Mouse (Mus musculus) hindbrain, embryonic 12.5 days (tissue): ENCODE data around the gene Tnrc6c. TPM values are rescaled to one million over a fixed set of nuclear protein-coding genes. Genes with fewer than 3 reads are reported as not detected.
A peak's percentile ranks its signal among the peaks of the same experiment; 100 is the strongest.

Experiments
- ATAC-seq: fragments of 200-750 bp; cut with Nextera tagmentation; 2 replicates; pipeline ENCODE4 v1.8.0; 2017; ENCODE audit warnings: moderate TSS enrichment; ENCODE audit not compliant: low FRiP score
- H3K27ac ChIP-seq: fragments of 300-500 bp; sonication (generic); 2 replicates; pipeline ENCODE4 v1.5.1; 2016; ENCODE audit warnings: mild to moderate bottlenecking
- H3K27me3 ChIP-seq: fragments of 300-500 bp; sonication (generic); 2 replicates; pipeline ENCODE4 v1.6.1; 2016; ENCODE audit warnings: mild to moderate bottlenecking
- H3K36me3 ChIP-seq: fragments of 300-500 bp; sonication (generic); 2 replicates; pipeline ENCODE4 v1.6.1; 2016; ENCODE audit warnings: mild to moderate bottlenecking
- H3K4me1 ChIP-seq: fragments of 300-500 bp; sonication (generic); 2 replicates; pipeline ENCODE4 v1.6.1; 2016
- H3K4me2 ChIP-seq: fragments of 300-500 bp; sonication (generic); replicated peaks from 2 replicates; pipeline ENCODE4 v1.6.1; 2016; ENCODE audit warnings: mild to moderate bottlenecking
- H3K4me3 ChIP-seq: fragments of 300-500 bp; sonication (generic); 2 replicates; pipeline ENCODE4 v1.5.1; 2016; ENCODE audit warnings: mild to moderate bottlenecking
- H3K9ac ChIP-seq: fragments of 300-500 bp; sonication (generic); 2 replicates; pipeline ENCODE4 v1.6.1; 2016; ENCODE audit warnings: mild to moderate bottlenecking, moderate library complexity
- H3K9me3 ChIP-seq: fragments of 300-500 bp; sonication (generic); replicated peaks from 2 replicates; pipeline ENCODE4 v1.6.1; 2016; ENCODE audit warnings: mild to moderate bottlenecking
- WGBS: fragments of 180-500 bp; shearing (Covaris S2); methylation state at CpG from one replicate; pipeline ENCODE4 v1.1.7; 2016; 5-methylcytosine and 5-hydroxymethylcytosine counted together
- polyA plus RNA-seq: library from polyadenylated mRNA; unstranded; fragments of >200 nt; fragmentation: Nextera tagmentation; extraction: Ambion mirVana; gene quantifications from 2 replicates; pipeline ENCODE4 v1.2.1, GENCODE M21; 2016

Tnrc6c gene
- polyA plus RNA-seq, 1 experiment from 2014 or later, result 28.3 TPM

DNA sequence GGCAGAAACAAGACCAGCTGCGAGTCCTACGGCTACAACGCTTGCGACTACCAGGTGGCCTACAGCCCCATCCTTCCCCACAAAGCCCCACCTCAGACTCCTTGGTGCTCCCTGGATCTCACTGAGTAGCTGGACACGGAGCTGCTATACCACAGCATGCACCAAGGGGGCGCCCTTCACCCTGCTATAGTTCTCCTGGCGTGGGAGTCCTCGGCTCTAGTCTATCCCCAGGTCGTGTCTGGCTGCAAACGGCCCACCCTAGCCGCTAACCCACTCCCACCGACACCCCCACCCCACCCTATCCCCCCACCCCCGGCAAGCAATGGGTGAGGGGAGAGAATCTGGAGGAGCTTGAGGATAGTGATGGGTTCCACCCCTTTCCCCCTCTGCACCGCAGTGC lies 136.2 kb downstream of the Tnrc6c start:
- WGBS, result 7% methylated on average over 14 of the region's 14 CpGs
- no peak for ATAC-seq

DNA sequence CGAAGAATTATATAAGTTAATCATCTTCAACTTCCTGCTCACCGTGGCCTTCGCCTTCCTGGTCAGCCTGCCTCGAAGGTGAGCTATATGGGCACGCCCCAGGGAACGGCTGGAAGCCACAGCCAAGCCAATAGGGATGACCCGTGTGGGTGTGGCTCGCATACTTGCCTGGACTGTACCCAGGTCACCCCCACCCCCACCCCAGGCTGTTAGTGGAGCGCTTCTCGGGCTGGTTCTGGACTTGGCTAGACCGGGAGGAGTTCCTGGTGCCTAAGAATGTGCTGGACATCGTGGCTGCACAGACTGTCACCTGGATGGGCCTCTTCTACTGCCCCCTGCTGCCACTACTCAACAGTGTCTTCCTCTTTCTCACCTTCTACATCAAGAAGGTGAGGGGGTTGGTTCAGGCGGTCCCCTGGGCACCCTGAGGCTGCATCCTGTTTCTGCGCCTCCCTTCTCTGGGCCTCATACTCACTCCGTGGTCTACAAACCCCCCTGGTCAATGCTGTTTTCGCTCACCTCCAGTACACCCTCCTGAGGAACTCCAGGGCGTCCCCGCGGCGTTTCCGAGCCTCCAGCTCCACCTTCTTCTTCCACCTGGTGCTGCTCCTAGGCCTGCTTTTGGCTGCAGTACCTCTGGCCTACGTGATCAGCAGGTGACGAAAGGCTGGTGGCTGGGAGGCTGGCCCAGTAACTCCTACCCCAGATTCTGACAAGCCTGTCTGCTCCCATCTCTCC lies 136.8 kb downstream of the Tnrc6c start:
- Histone ChIP-seq H3K36me3 (no peaks in the 10 kb centered on the region), H3K4me3 (no peak overlapping the region), H3K27ac (no peak overlapping the region), H3K4me1 (peaks cover 14% of the 10 kb centered on the region), H3K4me2 (peak overlapping the region; percentile 27; the same call in 1 of the 2 replicates), H3K27me3 (peaks cover 28% of the 10 kb centered on the region), H3K9me3 (no peaks in the 10 kb centered on the region), H3K9ac (no peak overlapping the region)
- no peak for ATAC-seq
- 29% methylated on average over 23 of the region's 23 CpGs for WGBS

More for the DNA sequence above, 136.2 kb downstream of the Tnrc6c start:
- no peak overlapping the region for H3K4me3 ChIP-seq
- peaks cover 28% of the 10 kb centered on the region for H3K27me3 ChIP-seq
- H3K4me2 ChIP-seq, result peak overlapping the region; percentile 27; the same call in 1 of the 2 replicates
- H3K27ac ChIP-seq, result no peak overlapping the region
- H3K9ac ChIP-seq, result no peak overlapping the region
- peaks cover 14% of the 10 kb centered on the region for H3K4me1 ChIP-seq
- H3K36me3 ChIP-seq, result no peaks in the 10 kb centered on the region
- no peaks in the 10 kb centered on the region for H3K9me3 ChIP-seq

DNA sequence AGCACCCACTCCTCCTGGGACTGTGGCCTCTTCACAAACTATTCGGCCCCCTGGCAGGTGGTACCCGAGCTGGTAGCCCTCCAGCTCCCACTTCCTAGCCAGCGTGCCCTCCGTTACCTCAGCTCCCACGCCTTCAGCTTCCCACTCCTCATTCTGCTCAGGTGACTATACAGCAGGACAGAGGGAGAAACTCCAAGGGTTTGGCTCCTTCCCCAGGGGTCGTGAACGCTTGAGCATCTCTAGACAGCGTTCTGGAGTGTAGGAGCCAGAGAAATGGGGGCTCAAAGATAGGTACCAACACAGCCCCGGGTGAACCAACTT lies 137.3 kb downstream of the Tnrc6c start:
- no peak overlapping the region for H3K9ac ChIP-seq
- no peak overlapping the region for H3K4me2 ChIP-seq
- no peak for ATAC-seq
- no peak overlapping the region for H3K4me3 ChIP-seq
- H3K9me3 ChIP-seq, result no peaks in the 10 kb centered on the region
- H3K36me3 ChIP-seq, result no peaks in the 10 kb centered on the region
- peaks cover 11% of the 10 kb centered on the region for H3K4me1 ChIP-seq
- WGBS, result 82% methylated on average over 9 of the region's 9 CpGs
- H3K27ac ChIP-seq, result no peak overlapping the region
- H3K27me3 ChIP-seq, result peaks cover 28% of the 10 kb centered on the region

GRCm38 (mm10) chr11:117792281-117792888 lies 138.3 kb downstream of the Tnrc6c start:
- H3K27me3 ChIP-seq, result peaks cover 28% of the 10 kb centered on the region
- no peak for ATAC-seq
- H3K9me3 ChIP-seq, result no peaks in the 10 kb centered on the region
- H3K27ac ChIP-seq, result no peak overlapping the region
- peaks cover 11% of the 10 kb centered on the region for H3K4me1 ChIP-seq
- no peak overlapping the region for H3K4me3 ChIP-seq
- 9% methylated on average over 22 of the region's 22 CpGs for WGBS
- H3K9ac ChIP-seq, result no peak overlapping the region
- peak overlapping the region; percentile 36 for H3K4me2 ChIP-seq
- H3K36me3 ChIP-seq, result no peaks in the 10 kb centered on the region

DNA sequence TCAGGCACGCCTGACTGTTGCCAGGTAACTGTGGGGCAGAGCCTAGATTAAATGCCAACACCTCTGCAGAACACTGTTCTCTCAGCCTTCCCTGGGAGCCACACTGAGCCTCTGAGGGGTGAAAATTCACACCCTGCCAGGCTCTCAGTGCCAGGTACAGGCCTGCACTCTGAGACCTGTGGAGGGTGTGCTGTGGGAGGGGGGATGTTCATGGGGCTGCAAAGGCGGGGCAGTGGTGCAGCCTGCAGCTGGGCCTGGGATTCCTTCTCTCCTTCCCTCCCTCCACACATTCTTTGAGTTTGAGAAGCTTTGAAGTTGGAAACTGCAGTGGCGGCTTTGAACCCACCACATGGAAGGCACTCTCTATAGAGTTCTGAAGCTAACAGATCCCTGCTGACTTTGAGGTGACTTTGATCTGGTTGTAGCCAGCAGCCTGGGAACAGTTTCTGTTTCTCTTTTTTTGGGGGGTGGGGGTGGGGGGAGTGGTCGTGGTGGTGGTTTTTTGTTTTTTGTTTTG lies 140.0 kb downstream of the Tnrc6c start:
- no peak for ATAC-seq
- Histone ChIP-seq H3K27me3 (peaks cover 28% of the 10 kb centered on the region), H3K9ac (no peak overlapping the region), H3K4me2 (no peak overlapping the region), H3K4me1 (peaks cover 11% of the 10 kb centered on the region), H3K27ac (no peak overlapping the region), H3K36me3 (no peaks in the 10 kb centered on the region), H3K4me3 (no peak overlapping the region), H3K9me3 (no peaks in the 10 kb centered on the region)
- WGBS, result 57% methylated on average over 4 of the region's 4 CpGs

DNA sequence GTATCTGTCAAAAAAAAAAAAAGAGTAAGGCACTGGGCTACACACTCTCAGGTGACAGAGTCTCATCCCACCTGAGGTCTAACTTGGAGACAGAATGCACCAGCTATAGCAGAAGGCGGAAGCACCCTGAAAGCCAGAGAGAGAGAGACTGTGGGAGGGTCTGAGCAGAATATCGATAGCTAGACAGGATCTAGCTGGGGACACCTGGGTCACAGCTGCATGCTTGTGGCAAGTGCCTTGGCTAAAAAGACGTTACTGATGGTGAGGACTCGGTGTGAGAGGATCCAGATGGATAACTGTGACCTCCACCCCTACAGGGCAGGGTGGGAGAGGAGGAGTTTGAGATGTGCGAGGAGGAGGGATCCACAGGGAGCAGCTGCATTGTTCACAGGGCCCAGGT lies 142.9 kb downstream of the Tnrc6c start:
- H3K9ac ChIP-seq, result no peak overlapping the region
- H3K4me2 ChIP-seq, result no peak overlapping the region
- peaks cover 3% of the 10 kb centered on the region; the same call in 1 of the 2 replicates for H3K4me1 ChIP-seq
- no peak overlapping the region for H3K27ac ChIP-seq
- no peaks in the 10 kb centered on the region for H3K9me3 ChIP-seq
- no peak for ATAC-seq
- H3K4me3 ChIP-seq, result no peak overlapping the region
- peaks cover 8% of the 10 kb centered on the region for H3K27me3 ChIP-seq
- WGBS, result 39% methylated on average over 5 of the region's 5 CpGs
- no peaks in the 10 kb centered on the region for H3K36me3 ChIP-seq

DNA sequence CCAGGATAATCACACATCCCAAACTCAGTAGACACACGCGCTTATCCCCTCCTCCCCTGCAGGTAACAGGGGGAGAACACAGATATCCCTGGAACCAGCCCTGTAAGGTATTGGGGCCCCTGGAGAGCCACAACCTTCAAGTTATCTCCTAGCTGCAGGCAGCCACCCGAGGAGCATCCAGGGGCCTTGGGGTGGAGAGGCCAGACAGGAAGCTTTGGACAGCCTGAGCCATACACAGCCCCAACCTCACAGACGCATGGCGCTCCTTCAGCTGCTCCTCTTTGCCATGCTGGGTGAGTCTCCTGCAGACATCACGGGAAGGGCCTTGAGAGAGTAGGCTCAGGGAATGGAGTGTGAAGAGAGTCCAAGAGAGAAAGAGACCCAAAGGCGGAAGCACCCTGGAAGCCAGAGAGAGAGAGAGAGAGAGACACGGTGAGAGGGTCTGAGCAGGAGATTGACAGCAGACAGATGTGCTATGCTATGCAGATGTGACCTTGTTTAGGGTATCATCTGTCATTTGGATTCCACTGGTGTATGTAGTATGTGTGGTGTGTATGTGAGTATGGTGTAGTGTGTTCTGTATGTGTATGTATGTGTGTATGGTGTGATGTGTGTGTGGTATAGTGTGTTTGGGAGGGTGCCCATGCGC lies 143.5 kb downstream of the Tnrc6c start, which contains the start of gene 6030468B19Rik:
Gene 6030468B19Rik (plus strand): TSS at position 150 of the 649 bp plus-strand sequence.
- H3K4me3 ChIP-seq, result no peak within 1 kb of the TSS
- H3K4me1 ChIP-seq, result no peaks in the 10 kb centered on the region; the same call in 1 of the 2 replicates
- no peak for ATAC-seq
- H3K36me3 ChIP-seq, result no peaks in the 10 kb centered on the region
- WGBS, result 61% methylated on average over 9 of the region's 9 CpGs
- H3K27me3 ChIP-seq, result peaks cover 1% of the 10 kb centered on the region
- no peak within 1 kb of the TSS for H3K9ac ChIP-seq
- no peak within 1 kb of the TSS for H3K4me2 ChIP-seq
- H3K9me3 ChIP-seq, result no peaks in the 10 kb centered on the region
- no peak within 1 kb of the TSS for H3K27ac ChIP-seq

DNA sequence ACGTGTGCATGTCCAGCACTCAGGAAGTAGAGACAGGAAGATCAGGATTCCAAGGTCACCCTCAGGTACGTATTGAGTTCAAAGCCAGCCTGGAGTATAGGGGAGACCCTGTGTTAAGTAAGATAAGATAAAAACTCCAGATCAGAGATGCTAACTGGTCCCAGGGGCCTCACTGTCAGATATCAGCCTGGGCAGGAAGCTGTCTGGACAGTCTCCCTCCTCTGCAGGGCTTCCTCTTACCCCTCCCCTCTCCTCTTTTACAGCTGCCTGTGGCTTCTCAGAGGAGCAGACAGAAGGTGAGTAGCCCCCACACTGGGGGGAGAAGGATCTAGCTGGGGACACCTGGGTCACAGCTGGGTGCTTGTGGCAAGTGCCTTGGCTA lies 144.1 kb downstream of the Tnrc6c start:
- Histone ChIP-seq H3K4me2 (no peak overlapping the region), H3K27ac (no peak overlapping the region), H3K9ac (no peak overlapping the region), H3K4me3 (no peak overlapping the region), H3K9me3 (no peaks in the 10 kb centered on the region), H3K27me3 (no peaks in the 10 kb centered on the region; the same call in 1 of the 2 replicates), H3K36me3 (no peaks in the 10 kb centered on the region), H3K4me1 (no peaks in the 10 kb centered on the region; the same call in 1 of the 2 replicates)
- WGBS, result 60% methylated on average over 2 of the region's 2 CpGs
- no peak for ATAC-seq

GRCm38 (mm10) chr11:117799174-117799573 lies 145.1 kb downstream of the Tnrc6c start:
- Histone ChIP-seq H3K4me1 (no peaks in the 10 kb centered on the region; the same call in 1 of the 2 replicates), H3K4me3 (no peak overlapping the region), H3K9me3 (no peaks in the 10 kb centered on the region), H3K27me3 (no peaks in the 10 kb centered on the region; the same call in 1 of the 2 replicates), H3K27ac (no peak overlapping the region), H3K4me2 (no peak overlapping the region), H3K36me3 (no peaks in the 10 kb centered on the region), H3K9ac (no peak overlapping the region)
- ATAC-seq, result no peak
- WGBS, result 73% methylated on average over 5 of the region's 5 CpGs

DNA sequence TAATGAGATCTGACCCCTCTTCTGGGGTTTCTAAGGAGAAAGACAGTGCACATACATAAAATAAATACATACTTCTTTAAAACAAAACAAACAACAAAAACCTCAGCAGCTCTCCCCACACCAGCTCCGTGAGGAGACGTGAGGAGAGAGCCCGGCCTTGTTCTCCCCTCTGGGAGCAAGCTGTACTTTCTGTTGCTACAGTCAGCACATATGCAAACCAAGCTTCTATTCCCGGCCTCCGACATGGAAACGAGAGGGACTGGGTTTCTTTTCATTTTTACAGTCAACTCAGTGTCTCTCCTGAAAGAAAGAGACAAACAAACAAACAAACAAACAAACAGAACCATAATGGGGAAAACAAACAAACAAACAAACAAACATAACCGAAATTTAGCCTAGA lies 145.9 kb downstream of the Tnrc6c start:
- H3K4me2 ChIP-seq, result no peak overlapping the region
- ATAC-seq, result no peak
- no peaks in the 10 kb centered on the region; the same call in 1 of the 2 replicates for H3K27me3 ChIP-seq
- no peaks in the 10 kb centered on the region; the same call in 1 of the 2 replicates for H3K4me1 ChIP-seq
- no peak overlapping the region for H3K4me3 ChIP-seq
- no peak overlapping the region for H3K27ac ChIP-seq
- no peaks in the 10 kb centered on the region for H3K36me3 ChIP-seq
- no peaks in the 10 kb centered on the region for H3K9me3 ChIP-seq
- H3K9ac ChIP-seq, result no peak overlapping the region
- WGBS, result 82% methylated on average over 7 of the region's 7 CpGs

GRCm38 (mm10) chr11:117801650-117802049 lies 147.6 kb downstream of the Tnrc6c start:
- Histone ChIP-seq H3K27me3 (no peaks in the 10 kb centered on the region; the same call in 1 of the 2 replicates), H3K9ac (no peak overlapping the region), H3K27ac (no peak overlapping the region), H3K4me1 (no peaks in the 10 kb centered on the region; the same call in 1 of the 2 replicates), H3K4me2 (no peak overlapping the region), H3K36me3 (no peaks in the 10 kb centered on the region), H3K4me3 (no peak overlapping the region), H3K9me3 (no peaks in the 10 kb centered on the region)
- WGBS, result 69% methylated on average over 7 of the region's 7 CpGs
- ATAC-seq, result no peak

- no peak overlapping the region for H3K9ac ChIP-seq
- H3K27me3 ChIP-seq, result no peaks in the 10 kb centered on the region
- no peak for ATAC-seq
- H3K27ac ChIP-seq, result no peak overlapping the region
- 93% methylated on average over 3 of the region's 3 CpGs for WGBS
- H3K4me2 ChIP-seq, result no peak overlapping the region
- no peaks in the 10 kb centered on the region for H3K9me3 ChIP-seq
- no peaks in the 10 kb centered on the region for H3K36me3 ChIP-seq
- H3K4me1 ChIP-seq, result no peaks in the 10 kb centered on the region; the same call in 1 of the 2 replicates
- H3K4me3 ChIP-seq, result no peak overlapping the region
Measured at GRCm38 (mm10) chr11:117803166-117803688, 149.1 kb downstream of the Tnrc6c start.
